Mouse (Mus musculus) right cerebral cortex, postnatal 14 days (tissue): ENCODE measurements around the gene Ssr2.

Source experiments
- DNase-seq: peaks from one replicate; pipeline ENCODE4 v3.0.0; 2022

Ssr2 gene

DNA sequence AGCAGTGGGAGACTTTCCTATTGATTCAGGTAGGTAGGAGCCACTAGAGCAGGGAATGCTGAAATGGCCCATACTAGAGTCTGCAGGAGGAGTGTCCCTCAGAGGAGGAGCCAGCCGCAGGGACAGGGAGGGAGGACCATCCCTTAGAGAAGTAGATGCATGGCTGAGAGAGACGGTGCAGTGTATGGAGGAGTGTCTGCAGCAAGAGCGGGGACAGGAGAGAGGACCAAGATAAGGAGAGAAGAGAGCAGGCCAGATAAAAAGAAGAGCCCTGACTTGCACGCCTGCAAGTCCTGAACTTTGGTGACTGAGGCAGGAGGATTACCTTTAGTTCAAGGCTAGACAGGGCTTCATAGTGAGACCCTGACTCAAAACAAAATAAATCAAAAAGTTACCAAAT, 51.4 kb downstream of the Ssr2 start:
- no peak for DNase-seq

DNA sequence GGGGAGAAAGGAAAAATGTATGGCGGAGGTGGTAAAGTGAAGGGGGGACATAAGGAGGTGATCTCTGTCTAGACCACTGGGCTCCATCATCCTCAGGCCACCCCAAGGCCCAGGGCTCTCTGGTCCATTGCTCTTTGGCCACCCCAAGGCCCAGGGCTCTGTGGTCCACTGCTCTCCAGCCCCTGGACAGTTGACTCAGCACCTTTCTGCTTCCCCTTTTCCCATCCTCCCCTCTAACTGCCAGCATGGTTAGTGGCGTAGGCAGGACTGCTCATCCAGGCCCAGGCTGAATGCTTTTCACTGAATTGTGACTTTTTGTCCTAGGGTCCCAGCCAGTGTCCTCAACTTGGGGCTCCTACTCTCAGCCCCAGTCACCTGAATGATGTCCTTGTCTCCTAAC, 51.9 kb downstream of the Ssr2 start:
- no peak for DNase-seq

DNA sequence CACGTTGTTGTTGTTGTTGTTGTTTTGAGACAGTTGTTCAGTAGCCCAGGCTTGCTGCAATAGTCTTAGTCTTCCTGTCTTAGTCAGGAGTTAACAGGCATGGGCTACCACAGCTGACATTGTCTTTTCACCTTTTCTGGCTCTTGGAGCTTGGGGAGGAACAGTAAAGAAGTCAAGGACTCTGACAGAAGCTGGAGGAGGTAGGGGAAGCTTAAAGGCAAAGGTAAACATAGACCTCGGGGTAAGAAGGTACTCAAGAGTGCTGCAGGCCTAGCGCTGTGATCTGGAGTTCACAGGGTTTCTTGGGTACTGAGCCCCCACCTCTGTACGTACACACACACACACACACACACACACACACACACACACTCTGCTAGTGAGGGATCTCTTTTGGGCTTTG, 53.1 kb downstream of the Ssr2 start:
- no peak for DNase-seq

DNA sequence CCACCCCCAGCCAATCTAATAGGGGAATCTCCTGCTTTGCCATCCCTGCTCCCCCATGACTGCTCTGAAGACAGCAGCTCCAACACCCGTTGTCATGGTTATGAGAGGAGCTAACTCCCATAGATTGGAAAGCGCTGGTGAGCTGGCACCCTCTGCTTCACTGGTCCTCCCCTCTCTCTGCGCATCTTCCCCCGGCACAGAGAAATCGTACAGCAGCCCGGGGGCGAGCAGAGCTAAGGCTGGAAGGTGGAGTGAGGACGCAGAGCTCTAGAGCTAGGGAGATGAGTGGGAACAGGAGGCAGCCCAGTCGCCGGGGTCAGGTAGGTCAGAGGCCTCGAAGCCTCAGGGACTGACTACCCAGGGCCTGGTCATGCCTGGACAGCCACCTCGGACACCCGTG, 53.6 kb downstream of the Ssr2 start:
- DNase-seq = peak; percentile 77

DNA sequence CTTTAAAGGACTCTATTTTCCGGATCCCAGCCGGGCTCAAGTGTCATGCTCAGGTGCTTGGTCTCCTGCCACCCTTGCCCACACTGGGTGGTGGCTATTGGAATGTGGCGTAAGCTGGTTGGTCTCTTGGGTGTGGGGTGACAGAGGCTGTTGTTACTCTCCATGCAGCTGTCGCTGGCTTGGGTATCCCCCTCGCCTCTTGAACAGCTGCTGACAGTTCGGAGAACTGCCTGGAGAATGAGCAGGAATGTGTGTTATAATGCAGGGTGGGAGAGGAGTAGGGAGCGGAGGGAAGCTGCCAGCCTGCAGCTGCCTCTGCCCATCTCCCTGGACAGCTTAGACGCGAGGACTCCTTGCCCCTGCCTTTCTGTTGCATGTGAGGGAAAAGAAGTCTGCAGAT, 54.3 kb downstream of the Ssr2 start:
- no peak for DNase-seq

DNA sequence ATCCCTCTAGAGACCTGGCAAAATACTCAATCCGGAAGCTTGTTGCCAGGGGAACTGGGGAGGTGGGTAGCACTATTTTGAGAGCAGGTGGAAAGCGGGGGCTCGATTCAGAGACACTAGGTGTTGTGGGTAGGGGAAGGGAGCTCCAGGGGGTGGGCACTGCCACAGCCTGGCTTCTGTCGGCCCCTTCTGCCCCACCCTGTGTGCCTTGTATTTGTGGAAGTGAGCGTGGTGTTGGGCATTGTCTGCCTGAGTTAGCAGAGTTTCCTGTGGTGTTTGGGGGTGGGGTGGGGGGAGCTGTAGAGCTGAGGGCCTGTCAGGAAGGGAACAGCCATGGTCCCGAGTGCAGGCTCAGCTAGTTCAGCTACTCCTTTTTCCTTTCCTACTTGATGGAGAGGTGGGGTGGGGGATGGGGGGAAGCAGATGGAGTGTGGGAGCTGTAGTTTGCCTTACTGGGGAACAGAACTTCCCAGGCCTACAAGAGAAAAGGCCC, 55.2 kb downstream of the Ssr2 start:
- peak; percentile 66 for DNase-seq

DNA sequence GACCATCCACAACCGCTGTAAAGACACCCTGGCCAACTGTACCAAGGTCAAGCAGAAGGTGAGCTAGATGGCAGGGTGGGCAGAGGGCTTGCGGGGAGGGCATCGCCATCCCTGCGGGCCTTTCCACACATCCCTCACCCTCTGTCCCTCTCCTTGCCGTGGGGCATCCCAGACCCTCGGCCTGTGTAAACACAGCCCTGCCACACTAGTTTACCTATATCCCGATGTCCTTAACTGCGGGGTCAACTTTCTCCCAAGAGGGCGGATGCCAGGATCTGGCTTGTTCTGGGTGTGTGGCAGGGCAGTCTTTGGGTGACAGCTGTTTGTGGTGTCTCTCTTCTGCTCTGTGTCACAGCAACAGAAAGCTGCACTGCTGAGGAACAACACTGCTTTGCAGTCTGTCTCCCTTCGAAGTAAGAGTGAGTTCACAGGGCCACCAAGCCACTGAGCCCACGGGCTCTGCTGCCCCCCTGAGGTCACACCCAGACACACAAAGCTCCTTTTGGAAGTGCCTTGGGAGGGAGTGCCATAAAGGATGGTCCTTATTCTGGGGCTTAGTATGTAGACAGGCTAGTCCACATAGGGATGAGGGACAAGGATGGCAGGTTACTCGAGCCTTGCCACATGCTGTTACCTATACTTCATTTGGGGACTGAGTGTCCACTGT, 56.4 kb downstream of the Ssr2 start:
- no peak for DNase-seq

DNA sequence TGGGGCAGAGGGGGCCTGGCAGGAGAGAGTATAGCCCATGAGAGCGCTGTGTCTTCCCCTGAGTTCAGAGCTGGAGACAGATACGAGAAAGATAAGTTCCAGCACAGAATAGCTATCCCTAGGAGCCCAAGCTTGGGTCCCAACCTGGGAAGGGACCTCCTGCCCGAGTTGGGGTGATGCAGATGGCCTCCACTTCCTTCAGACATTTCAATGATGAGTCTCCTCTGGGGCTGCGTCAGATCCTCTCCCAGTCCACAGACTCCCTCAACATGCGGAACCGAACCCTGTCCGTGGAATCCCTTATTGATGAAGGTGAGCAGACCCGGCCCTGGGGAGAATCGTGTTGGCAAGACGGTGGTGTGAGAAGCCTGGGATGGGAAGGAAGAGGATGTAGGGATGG, 57.4 kb downstream of the Ssr2 start:
- no peak for DNase-seq

DNA sequence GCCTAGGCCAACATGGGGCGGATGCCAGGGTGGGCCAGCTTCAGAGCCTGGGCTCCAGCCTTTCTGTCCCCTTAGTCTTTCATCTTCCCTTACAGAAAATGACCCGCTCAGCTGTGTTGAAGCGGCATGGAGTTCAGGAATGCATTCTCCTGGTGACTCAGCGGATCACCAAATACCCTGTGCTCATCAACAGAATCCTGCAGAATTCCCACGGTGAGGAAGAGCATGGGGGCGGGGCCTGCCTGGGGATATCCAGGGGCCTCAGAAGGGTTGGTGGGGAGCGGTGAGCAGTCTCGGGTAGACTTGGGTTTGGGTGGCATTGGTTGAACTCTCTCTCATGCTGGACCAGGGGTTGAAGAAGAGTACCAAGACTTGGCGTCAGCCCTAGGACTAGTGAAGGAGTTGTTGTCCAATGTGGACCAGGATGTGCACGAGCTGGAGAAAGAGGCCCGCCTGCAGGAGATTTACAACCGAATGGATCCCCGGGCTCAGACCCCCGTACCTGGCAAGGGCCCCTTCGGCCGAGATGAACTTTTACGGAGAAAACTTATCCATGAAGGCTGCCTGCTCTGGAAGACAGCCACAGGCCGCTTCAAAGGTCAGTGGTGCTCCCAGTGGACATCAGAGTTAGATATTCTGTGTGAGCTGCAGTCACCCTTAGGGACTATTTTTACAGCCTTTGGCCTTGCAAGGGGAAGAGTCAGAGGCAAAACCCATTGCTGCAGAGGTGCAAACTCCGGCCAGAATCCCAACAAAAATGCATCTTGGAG, 60.0 kb downstream of the Ssr2 start:
- no peak for DNase-seq

DNA sequence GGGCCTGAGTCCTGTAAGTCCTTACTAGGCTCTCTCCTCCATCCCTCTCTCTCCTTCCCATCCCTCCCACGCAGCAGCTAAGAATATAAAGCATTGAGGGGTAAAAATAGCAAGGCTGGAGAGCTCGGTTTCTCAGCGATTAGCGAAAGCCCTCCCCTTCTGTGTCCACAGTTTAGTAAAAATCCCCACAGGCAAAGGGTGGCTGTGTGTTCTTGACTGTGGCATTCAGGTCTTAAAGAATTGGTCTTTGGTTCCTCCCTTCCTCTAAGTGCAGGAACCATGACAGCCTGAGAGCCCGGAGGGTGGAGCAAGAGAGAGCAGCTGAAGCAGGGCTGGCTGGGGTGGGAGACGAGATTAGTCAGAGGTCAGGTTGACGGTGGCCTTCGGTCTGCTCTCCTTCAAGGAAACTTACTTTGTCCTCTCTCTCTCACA, 60.9 kb downstream of the Ssr2 start:
- no peak for DNase-seq

DNA sequence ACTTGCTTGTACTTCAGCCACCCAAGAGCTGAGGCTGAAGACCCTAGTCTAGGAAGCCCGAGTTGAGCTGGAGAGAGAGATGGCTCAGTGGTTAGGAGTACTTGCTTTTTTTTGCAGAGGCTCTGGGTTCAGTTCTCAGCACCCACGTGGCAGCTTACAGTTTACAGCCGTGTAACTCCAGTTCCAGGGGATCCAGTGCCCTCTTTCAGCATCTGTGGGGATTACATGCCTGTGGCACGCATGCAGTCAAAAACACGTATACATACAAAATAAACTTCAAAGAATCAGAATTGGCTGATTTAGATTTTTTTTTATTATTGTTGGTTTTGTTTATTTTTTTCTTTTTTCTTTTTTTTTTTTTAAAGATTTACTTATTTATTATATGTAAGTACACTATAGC, 61.5 kb downstream of the Ssr2 start:
- no peak for DNase-seq
